Mouse (Mus musculus) lung, postnatal 36 days (tissue): ENCODE data around the gene Pml.

Experiments used
- DNase-seq: peaks from one replicate; pipeline ENCODE4 v3.0.0; 2022; ENCODE audit warnings: mixed read lengths

Pml gene

GRCm38 (mm10) chr9:58232374-58232773 lies 17.2 kb downstream of the Pml start:
- DNase-seq = peak; percentile 44

- no peak for DNase-seq
Measured at GRCm38 (mm10) chr9:58231746-58232145, 17.8 kb downstream of the Pml start.

DNA sequence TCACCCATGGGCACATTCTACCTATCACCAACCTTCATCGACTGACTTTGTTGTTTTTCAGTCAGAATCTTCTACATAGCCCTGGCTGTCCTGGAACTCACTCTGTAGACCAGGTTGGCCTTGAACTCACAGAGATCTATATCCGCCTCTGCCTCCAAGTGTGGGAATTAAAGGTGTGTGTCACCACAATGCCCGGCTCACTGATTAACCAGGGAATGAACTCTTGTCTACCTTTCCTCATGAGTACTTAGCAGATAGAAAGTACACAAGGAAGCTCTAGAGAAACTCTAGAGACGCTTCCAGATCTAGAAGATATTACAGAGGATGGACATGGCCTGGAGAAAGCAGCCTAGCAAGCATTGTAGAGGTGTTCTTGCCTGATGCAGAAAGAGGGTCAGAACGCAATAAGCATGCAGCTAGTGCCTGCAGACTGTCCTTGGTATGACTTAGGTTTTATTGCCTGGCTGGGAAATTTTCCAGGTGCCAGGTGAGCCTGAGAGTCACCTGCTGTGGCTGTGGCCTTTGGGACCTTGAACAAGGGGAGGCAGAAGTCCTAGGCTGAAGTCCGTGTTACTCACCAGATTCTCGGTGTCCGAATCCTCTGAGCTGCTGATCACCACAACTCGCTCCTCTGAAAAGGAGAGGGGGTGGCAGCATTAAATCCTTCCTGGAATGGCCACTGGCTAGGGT lies 20.7 kb downstream of the Pml start:
- DNase-seq = no peak

- DNase-seq = peak; percentile 58
Measured at GRCm38 (mm10) chr9:58225915-58226913, 23.4 kb downstream of the Pml start.

- DNase-seq = no peak
Measured at GRCm38 (mm10) chr9:58224356-58224755, 25.2 kb downstream of the Pml start.

DNA sequence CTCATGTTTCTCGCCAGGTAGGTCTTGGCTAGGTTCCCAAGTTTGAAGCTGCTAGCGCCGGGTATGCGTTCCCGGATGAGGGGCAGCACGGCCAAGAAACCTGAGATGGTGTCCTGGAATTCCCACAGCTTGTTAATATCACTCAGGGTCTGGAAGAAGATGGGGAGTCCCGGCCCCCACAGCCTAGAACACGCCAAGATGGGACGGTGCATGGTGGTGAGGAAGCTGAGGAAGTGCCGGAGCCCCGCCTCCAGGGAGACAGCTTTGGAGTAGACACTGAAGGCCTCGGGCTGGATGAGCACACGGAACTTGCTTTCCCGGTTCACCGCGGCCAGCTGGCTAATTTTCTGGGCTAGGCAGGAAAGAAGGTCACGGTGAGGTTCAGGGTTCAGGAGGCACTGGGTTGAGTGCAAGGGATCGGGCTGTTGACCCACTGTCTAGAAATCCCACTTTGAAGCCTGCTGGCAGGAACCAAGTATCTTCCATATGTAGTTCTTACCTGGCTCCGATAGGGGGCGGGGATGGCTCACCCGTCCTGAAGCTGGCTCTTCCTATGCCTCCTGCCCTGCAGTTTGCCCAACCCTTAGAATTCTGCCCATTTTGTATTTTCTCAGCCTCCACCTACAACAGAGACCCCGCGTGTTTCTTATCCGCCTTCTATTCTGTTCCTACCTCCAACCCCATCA lies 29.2 kb downstream of the Pml start:
- peak; percentile 62 for DNase-seq

DNA sequence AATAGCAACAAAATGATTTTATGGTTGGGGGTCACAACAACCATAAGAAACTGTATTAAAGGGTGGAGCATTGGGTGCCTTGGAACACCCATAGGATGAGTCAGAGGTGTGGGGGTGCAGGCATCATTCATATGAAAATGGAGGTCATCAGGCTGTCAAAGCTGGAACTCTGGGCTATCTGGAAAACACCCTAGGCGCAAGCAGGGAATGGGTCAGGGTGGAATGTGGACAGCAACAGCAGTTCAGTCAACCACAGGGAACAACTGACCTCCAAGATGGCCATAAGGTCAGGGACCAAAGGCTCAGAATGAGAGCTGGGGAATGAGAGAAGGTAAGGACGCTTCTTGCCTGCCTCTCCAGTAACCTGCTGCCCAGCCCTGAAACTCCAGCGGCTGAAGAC lies 31.0 kb downstream of the Pml start:
- DNase-seq = no peak

DNA sequence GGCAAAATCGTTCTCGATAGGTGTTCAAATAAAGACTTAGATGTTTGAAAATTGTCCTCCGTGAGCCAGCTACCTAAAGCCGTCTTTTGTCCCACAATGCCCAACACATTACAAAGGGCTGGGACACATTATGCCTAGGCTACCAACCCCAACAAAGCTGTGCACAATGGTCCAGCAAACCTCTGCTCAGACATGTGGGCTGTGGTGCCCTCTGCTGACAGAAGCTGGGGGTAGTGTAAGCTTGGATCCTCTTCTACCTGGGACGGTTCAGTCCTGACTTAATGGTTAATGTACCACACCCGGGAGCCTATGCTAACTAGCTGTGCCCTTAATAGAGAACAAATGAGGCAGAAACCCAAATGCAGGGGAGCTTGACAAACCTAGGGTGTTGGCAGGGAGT lies 33.2 kb downstream of the Pml start:
- DNase-seq = peak; percentile 25

- DNase-seq = peak; percentile 28
Measured at GRCm38 (mm10) chr9:58214519-58215180, 34.9 kb downstream of the Pml start.

DNA sequence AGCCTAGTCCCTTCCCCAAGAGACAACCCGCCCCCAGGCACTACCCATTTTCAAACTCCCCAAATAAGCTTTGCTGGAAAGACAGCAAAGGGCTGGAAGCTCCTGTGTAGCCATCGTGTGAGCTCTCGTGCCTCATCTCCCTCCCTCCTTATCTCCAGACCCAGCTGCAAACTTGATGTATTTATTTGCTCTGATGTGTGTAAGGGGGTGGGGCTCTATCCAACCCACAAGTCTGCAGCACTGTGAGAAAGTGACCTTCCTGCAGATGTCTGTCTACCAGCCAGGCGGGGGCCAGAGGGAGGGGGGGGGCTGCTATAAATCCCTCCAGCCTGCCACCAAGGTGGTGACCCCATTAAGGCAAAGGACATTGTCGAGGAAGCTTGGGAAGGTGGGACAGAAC lies 35.7 kb downstream of the Pml start:
- DNase-seq = no peak

DNA sequence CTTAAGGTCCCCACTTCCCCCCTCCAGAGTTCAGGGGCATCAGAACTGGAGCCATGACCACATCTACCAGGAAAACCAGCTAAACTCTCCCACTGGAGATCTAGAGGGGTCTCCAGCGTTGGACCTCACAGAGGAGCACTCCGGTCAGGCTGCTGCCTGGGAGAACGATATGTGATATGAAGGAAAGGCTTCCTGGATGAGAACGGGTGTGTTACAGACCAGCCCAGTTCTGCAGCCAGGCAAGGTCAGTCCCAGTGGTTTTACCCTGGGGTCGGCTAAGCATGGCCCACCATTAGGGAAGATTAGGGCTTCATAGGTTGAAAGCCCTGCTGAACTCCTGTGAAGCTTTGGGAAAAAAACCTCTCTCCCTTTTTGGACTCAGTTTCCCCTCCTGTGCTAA lies 36.2 kb downstream of the Pml start:
- no peak for DNase-seq

DNA sequence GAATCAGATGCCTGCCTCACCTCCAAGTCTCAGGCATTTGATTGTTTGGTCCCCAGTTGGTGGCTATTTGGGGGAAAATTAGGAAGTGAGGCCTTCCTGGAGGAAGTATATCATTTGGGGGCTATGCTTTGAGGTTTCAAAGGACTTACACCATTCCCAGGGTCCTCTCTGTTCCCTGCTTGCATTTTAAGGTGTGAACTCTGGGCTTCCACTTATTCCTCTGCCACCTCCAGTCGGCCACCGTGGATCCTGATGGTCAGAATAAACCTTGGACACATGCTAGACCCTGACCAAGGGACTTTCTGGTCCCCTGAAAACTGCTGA lies 39.3 kb downstream of the Pml start:
- no peak for DNase-seq

DNA sequence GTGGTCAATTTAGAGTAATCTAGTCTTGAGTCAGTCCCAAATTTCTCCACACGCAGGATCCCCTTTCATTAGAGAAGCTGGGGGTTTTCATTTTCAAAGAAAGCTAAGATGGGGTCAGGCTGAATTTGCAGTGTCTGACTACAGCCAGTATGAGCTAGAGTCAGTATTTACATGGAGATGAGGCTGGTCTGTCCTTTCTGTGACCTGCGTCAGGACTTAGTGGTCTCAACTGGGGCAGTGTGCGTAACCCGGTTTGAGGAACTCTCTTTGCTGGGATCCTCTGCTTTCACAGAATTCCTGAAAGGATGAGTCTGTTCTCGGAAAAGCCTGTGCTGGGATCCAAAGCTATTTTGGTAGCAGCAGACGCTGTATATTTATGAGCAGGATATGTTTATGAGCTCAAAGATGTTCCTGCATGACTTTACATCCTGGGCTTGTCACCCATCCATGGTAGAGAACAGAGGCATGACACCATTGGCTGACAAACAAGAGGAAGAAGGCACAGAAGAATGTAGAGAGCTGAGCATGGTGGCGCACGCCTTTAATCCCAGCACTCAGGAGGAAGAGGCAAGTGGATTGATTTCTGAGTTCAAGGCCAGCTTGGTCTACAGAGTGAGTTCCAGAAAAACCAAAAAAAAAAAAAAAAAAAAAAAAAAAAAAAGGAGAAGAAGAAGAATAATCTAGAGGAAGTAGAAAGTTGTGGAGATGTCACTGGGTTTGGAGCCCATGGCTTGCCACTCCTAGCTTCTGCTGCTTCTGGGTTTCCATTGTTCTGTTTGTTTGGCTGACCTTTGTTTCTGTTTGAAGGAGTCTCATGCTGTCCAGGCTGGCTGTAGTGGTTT lies 39.9 kb downstream of the Pml start:
- no peak for DNase-seq

GRCm38 (mm10) chr9:58206013-58206412 lies 43.6 kb downstream of the Pml start:
- DNase-seq = no peak

GRCm38 (mm10) chr9:58204448-58205000 lies 45.1 kb downstream of the Pml start:
- peak; percentile 95 for DNase-seq

GRCm38 (mm10) chr9:58203516-58204447 lies 45.8 kb downstream of the Pml start, which contains the start of the genes Islr and Islr2:
Gene Islr (minus strand): TSS chr9:58204306.
Gene Islr2 (minus strand): TSS chr9:58204319.
- DNase-seq = peak; percentile 88

GRCm38 (mm10) chr9:58202676-58203453 lies 46.7 kb downstream of the Pml start:
- no peak for DNase-seq

GRCm38 (mm10) chr9:58201861-58202549 lies 47.6 kb downstream of the Pml start:
- no peak for DNase-seq
